Mouse (Mus musculus): Measurements from ENCODE around the gene Cryaa.

DNA sequence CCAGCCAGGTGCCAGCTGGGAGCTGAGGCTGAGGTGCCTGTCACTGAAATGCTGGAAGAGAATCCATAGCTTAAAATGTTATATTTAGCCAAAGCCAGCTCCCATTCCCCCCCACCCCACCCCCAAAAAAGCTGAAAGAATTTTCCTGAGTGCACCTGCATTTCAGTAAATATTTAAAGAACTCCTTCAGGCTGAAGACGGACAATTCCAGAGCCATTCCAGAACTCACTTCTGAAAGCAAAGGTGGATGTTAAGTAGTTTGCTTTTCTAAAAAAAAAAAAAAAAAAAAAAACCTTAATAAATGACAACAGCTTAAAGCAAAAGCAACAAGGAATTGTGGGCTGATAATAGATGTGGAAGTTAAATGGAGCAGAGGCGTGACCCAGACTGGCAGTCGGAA is 36.5 kb downstream of the Cryaa start:
- TF ChIP-seq POLR2A (IDR thresholded peaks at IDR 0.05; ENCODE audit: borderline replicate concordance, control insufficient read depth, low read depth, low read length) = no peak
- no peak for TF ChIP-seq CTCF (IDR thresholded peaks at IDR 0.05; ENCODE audit: control insufficient read depth, insufficient read depth, low read length)

Measured in bone marrow, adult 2 months (tissue).